Mouse (Mus musculus) embryonic facial prominence, embryonic 10.5 days (tissue): ENCODE results near the gene Aebp2. TPM values are rescaled to one million over a fixed set of nuclear protein-coding genes. Genes with fewer than 3 reads are reported as not detected.
A peak's percentile ranks its signal among the peaks of the same experiment; 100 is the strongest.
"Not testable (repeated sequence)": the region's sequence is repeated elsewhere in the genome, so short reads cannot be mapped to it uniquely, and the experiment has no call there.

Source experiments
- DNase-seq: peaks from one replicate; pipeline ENCODE4 v3.0.0-alpha.2; 2017; ENCODE audit warnings: low spot score
- H3K27ac ChIP-seq: fragments of 300-500 bp; sonication (generic); replicated peaks from 2 replicates; pipeline ENCODE4 v1.5.1; 2016; ENCODE audit warnings: mild to moderate bottlenecking
- H3K27me3 ChIP-seq: fragments of 300-500 bp; sonication (generic); replicated peaks from 2 replicates; pipeline ENCODE4 v1.6.1; 2016; ENCODE audit warnings: low read depth, mild to moderate bottlenecking; ENCODE audit not compliant: poor library complexity, severe bottlenecking
- H3K36me3 ChIP-seq: fragments of 300-500 bp; sonication (generic); replicated peaks from 2 replicates; pipeline ENCODE4 v1.6.1; 2016; ENCODE audit warnings: mild to moderate bottlenecking, moderate library complexity
- H3K4me1 ChIP-seq: fragments of 300-500 bp; sonication (generic); 2 replicates; pipeline ENCODE4 v1.6.1; 2016
- H3K4me3 ChIP-seq: fragments of 300-500 bp; sonication (generic); 2 replicates; pipeline ENCODE4 v1.5.1; 2016; ENCODE audit warnings: mild to moderate bottlenecking, moderate library complexity
- H3K9me3 ChIP-seq: fragments of 300-500 bp; sonication (generic); 2 replicates; pipeline ENCODE4 v1.6.1; 2016; ENCODE audit warnings: mild to moderate bottlenecking
- WGBS: fragments of 180-500 bp; shearing (Covaris S2); methylation state at CpG from one replicate; pipeline ENCODE4 v1.1.7; 2016; 5-methylcytosine and 5-hydroxymethylcytosine counted together
- polyA plus RNA-seq: library from polyadenylated mRNA; unstranded; fragments of >200 nt; fragmentation: Nextera tagmentation; extraction: Ambion mirVana; gene quantifications from 2 replicates; pipeline ENCODE4 v1.2.1, GENCODE M21; 2016

Aebp2 gene
- polyA plus RNA-seq, result 8.1 and 9.4 TPM in 2 replicates

DNA sequence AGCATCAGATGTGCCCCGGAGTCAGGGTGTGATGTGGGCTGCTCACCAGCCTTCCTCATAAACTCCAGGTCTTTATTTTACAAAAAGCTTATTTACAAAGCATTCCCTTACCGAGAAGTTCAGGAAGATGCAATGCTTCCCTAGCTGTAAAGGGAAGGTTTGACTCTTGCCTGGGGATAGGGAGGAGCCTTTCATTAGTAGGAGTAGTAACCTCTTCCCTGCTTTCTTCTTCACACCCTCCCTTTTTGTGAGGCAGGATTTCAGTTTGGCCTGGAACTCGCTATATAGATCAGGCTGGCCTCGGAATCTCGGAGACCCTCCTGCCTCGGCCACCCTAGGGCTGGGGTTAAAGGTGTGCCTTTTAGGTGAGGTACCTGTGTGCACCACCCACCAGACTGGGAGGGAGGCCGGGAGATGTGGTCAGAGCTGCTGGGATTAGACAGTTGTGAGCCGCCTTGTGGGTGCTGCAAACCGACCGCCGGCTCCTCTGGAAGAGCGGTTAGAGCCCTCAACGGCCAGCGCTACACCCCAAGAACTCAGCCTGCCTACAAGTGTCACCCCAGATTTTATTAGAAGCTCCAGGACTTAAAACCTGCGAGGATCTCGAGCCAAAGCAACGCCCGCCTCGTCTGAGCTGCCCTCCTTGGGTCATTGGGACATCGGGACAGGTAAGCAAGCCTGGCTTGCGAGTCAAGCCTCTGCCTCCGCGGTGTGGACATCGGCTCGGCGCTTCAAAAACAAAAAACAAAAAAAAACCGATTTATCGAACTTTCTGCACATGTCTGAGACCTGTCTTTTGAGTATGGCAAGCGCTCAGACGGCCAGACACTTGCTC is at the start of gene Aebp2:
Gene Aebp2 (plus strand): TSS at position 273 of the 835 bp plus-strand sequence.
- no peak for DNase-seq
- Histone ChIP-seq H3K36me3 (peaks cover 3% of the 10 kb centered on the region; the same call in 1 of the 2 replicates), H3K27me3 (peaks cover 8% of the 10 kb centered on the region), H3K9me3 (no peaks in the 10 kb centered on the region), H3K27ac (peak within 1 kb of the TSS; percentile 98), H3K4me3 (peak within 1 kb of the TSS; percentile 98), H3K4me1 (peaks cover 38% of the 10 kb centered on the region)
- WGBS, result 47% methylated on average over 30 of the region's 30 CpGs

DNA sequence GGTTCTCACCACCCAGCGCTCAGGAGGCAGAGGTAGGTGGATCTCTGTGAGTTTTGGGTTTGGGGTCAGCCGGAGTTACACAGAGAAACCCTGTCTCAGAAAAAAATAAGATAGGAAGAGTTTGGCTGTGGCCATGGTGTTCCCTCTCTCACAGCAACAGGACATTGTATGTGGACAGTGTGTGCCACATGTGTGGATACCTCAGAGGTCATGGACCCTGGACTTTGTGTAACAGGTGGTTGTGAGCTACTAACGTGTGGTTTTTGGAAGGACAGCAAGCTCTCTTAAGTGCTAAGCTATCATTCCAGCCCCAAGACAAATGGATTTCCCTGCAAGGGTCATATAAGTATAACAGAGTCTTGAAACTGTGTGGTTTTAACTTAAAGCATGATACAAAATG is 47.5 kb upstream of the Aebp2 start:
- Histone ChIP-seq H3K9me3 (no peaks in the 10 kb centered on the region), H3K36me3 (peaks cover 88% of the 10 kb centered on the region), H3K27ac (no peak overlapping the region), H3K4me1 (no peaks in the 10 kb centered on the region), H3K4me3 (no peak overlapping the region), H3K27me3 (no peaks in the 10 kb centered on the region)
- DNase-seq, result no peak
- WGBS, result 93% methylated on average over 3 of the region's 3 CpGs

DNA sequence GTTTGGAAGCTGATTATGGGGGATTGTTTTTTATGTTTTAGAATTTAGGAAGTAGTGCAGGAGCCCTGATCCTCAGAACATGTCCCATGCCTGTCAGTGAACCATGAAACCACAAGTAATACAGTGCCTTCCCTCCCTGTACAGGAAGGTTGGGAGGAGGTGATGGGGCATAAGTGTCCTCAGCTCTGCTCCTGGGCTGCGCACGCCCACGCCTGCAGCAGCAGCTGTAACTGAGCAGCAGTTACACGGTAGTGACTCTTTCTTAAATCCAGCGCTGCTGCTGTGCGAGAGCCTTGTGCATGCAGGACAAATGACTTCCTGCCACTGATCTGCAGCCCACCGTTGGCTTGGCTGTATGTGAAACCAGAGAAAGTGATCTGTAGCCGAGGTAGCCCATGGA is 46.3 kb upstream of the Aebp2 start:
- Histone ChIP-seq H3K36me3 (peaks cover 85% of the 10 kb centered on the region), H3K27ac (no peak overlapping the region), H3K9me3 (no peaks in the 10 kb centered on the region), H3K27me3 (no peaks in the 10 kb centered on the region), H3K4me1 (no peaks in the 10 kb centered on the region), H3K4me3 (no peak overlapping the region)
- WGBS, result 89% methylated on average over 8 of the region's 8 CpGs
- no peak for DNase-seq

DNA sequence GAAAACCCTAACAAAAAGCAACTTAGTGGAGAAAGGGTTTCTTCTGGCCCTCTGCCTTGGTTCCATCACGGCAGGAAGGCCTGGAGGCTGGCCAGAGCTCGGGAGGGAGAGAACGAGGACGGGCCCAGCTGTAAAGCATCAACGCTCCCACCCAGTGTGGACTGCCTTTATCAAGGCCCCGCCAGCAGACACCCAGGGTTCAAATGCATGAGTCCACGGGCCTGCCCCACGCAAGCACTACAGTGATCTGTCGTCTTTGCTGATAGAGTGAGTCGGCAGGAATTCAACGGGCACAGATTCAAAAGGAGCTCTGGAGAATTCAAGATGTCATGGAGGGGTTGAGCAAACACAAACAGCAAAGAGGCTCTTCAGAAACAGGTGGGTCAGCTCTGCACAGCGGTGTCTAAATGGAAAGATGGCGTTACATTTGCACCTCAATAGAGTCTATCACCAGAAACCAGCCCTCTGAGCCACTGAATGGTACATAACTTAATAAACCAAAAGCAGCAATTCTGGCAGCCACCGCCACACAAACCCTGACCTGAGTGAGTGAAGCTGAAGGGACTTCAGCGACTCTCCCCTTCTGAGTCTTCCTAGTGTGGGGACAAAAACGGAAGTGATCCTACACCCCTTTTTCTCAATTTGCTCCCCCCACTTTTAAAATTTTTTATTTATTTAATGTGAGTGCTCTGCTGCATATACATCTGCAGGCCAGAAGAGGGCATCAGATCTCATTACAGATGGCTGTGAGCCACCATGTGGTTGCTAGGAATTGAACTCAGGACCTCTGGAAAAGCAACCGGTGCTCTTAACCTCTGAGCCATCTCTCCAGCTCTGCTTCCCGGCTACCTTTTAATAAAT is 45.3 kb upstream of the Aebp2 start:
- Histone ChIP-seq H3K36me3 (peaks cover 77% of the 10 kb centered on the region), H3K4me1 (no peaks in the 10 kb centered on the region), H3K27me3 (no peaks in the 10 kb centered on the region), H3K4me3 (no peak overlapping the region), H3K27ac (no peak overlapping the region), H3K9me3 (no peaks in the 10 kb centered on the region)
- DNase-seq, result no peak
- WGBS, result 90% methylated on average over 18 of the region's 18 CpGs

DNA sequence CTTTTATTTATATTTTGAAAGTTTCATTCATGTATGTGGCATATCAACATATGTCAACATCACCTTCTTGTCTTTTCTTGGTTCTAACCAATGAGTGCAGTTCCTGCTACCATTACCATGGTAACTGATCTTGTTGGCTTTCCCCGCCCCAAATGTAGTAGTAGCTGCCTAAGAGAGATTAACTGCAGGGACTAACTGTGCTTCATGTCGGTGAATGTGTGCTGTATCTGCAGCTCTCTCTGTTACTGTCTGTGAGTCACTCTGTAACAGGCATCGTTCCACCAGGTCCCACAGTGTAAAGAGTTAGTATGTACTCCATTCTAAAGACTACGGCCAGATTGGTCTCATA is 44.7 kb upstream of the Aebp2 start:
- DNase-seq, result no peak
- H3K36me3 ChIP-seq, result peaks cover 75% of the 10 kb centered on the region
- H3K4me3 ChIP-seq, result no peak overlapping the region
- WGBS, result 94% methylated on average over 4 of the region's 4 CpGs
- no peaks in the 10 kb centered on the region for H3K9me3 ChIP-seq
- H3K27ac ChIP-seq, result no peak overlapping the region
- H3K27me3 ChIP-seq, result no peaks in the 10 kb centered on the region
- no peaks in the 10 kb centered on the region for H3K4me1 ChIP-seq

DNA sequence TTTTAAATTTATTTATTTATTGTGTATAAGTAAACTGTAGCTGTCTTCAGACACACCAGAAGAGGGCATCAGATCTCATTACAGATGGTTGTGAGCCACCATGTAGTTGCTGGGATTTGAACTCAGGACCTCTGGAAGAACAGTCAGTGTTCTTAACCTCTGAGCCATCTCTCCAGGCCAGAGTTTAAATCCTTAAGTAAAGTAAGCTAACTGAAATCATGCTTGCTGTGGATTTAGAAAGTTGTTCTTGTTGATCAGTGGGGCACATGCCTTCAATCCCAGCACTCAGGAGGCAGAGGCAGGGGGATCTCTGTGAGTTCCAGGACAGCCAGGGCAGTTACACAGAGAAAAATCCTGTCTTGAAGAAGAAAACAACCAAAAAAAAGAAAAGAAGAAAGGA is 43.5 kb upstream of the Aebp2 start:
- not testable (repeated sequence) for H3K4me3 ChIP-seq, H3K4me1 ChIP-seq, H3K27ac ChIP-seq, H3K9me3 ChIP-seq, H3K27me3 ChIP-seq, DNase-seq
- H3K36me3 ChIP-seq, result peaks cover 74% of the 10 kb centered on the region

- no peak for DNase-seq
- Histone ChIP-seq H3K9me3 (no peaks in the 10 kb centered on the region), H3K4me3 (no peak overlapping the region), H3K27me3 (no peaks in the 10 kb centered on the region), H3K4me1 (no peaks in the 10 kb centered on the region), H3K36me3 (peaks cover 70% of the 10 kb centered on the region), H3K27ac (no peak overlapping the region)
- WGBS, result 93% methylated on average over 4 of the region's 4 CpGs
Measured at GRCm38 (mm10) chr6:140580170-140580569, 42.3 kb upstream of the Aebp2 start.

- Histone ChIP-seq H3K4me1 (no peaks in the 10 kb centered on the region), H3K27me3 (no peaks in the 10 kb centered on the region), H3K9me3 (no peaks in the 10 kb centered on the region), H3K36me3 (peaks cover 87% of the 10 kb centered on the region), H3K27ac (no peak overlapping the region), H3K4me3 (no peak overlapping the region)
- no peak for DNase-seq
- 88% methylated on average over 8 of the region's 8 CpGs for WGBS
Measured at GRCm38 (mm10) chr6:140586714-140587259, 35.7 kb upstream of the Aebp2 start.

DNA sequence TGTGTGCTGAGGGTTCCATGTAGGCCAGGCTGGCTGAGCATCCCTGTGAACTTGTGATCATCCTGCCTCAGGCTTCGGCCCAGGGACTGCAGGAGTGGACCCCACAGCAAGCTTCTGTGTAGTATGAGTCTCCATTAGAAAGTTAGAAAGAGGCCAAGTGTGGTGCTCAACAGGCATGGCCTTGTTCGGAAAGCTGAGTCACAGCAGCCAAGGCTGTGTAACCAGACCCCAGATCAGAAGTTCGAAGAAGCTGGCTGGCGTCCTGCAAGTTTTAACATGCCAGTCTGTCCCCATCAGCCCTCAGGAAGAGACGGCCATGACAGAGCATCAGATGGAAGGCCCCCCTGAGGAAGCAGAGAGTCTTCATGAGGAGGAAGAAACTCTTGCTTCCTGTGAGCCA is 31.1 kb upstream of the Aebp2 start:
- Histone ChIP-seq H3K36me3 (peaks cover 98% of the 10 kb centered on the region), H3K4me1 (no peaks in the 10 kb centered on the region), H3K4me3 (no peak overlapping the region), H3K9me3 (no peaks in the 10 kb centered on the region), H3K27me3 (no peaks in the 10 kb centered on the region), H3K27ac (no peak overlapping the region)
- no peak for DNase-seq
- 82% methylated on average over 5 of the region's 5 CpGs for WGBS

- Histone ChIP-seq H3K4me3 (no peak overlapping the region), H3K36me3 (peaks cover 98% of the 10 kb centered on the region), H3K4me1 (peaks cover 3% of the 10 kb centered on the region; the same call in 1 of the 2 replicates), H3K9me3 (no peaks in the 10 kb centered on the region), H3K27me3 (no peaks in the 10 kb centered on the region), H3K27ac (0 out of 2 replicates have a peak overlapping the region, but pooled peaks have one; percentile 12)
- WGBS, result 93% methylated on average over 8 of the region's 8 CpGs
- no peak for DNase-seq
Measured at GRCm38 (mm10) chr6:140592713-140593112, 29.8 kb upstream of the Aebp2 start.

GRCm38 (mm10) chr6:140593420-140594170 is 28.9 kb upstream of the Aebp2 start:
- Histone ChIP-seq H3K27me3 (no peaks in the 10 kb centered on the region), H3K36me3 (peaks cover 98% of the 10 kb centered on the region), H3K4me1 (peaks cover 3% of the 10 kb centered on the region; the same call in 1 of the 2 replicates), H3K27ac (no peak overlapping the region), H3K4me3 (no peak overlapping the region), H3K9me3 (no peaks in the 10 kb centered on the region)
- WGBS, result 84% methylated on average over 17 of the region's 17 CpGs
- DNase-seq, result no peak

DNA sequence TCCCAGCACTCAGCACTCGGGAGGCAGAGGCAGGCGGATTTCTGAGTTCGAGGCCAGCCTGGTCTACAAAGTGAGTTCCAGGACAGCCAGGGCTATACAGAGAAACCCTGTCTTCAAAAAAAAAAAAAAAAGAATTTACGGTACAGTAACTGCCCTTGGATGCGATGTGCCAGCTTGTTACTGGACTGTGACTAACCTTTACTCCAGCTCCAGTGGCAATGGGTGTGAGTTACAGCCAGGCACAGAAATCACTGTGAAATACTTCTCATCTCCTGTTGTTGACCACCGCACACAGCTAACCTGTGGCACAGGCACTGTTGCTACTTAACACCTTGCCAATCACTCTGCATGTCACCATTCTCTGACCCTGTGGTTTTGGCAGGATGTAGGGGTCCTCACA is 26.9 kb upstream of the Aebp2 start:
- not testable (repeated sequence) for H3K9me3 ChIP-seq, H3K27me3 ChIP-seq, H3K4me1 ChIP-seq, DNase-seq, H3K27ac ChIP-seq, H3K4me3 ChIP-seq
- WGBS, result 92% methylated on average over 6 of the region's 6 CpGs
- H3K36me3 ChIP-seq, result peaks cover 89% of the 10 kb centered on the region
